Mouse (Mus musculus): ENCODE measurements around the gene Snx32.

Gene Snx32

DNA sequence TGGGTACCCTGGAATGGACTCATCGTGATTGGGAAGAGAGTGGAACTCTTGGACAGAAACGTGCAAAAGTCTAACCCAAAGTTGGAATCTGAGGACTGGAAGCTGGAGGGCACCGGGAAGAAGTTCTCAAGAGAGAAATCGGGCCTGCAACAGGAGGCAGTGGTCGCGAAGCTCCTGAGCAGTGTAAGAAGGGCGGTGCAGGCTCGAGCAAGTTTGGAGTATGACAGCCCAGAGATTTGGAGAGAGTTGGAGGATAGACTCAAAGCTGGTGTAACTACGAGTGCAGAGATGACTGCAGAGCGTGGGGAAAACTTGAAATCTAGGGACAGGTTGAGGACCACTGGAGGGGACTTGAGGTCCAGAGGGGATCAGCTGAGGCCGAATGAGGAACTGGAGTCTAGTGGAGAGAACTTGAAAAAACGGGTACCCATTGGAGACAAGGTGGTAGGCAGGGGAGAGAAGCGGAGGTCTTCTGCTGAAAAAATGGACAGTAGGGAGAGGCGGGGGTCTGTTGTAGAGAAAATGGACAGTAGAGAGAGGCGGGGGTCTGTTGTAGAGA lies 815 bp upstream of the Snx32 start:
- DNase-seq: no peak

DNA sequence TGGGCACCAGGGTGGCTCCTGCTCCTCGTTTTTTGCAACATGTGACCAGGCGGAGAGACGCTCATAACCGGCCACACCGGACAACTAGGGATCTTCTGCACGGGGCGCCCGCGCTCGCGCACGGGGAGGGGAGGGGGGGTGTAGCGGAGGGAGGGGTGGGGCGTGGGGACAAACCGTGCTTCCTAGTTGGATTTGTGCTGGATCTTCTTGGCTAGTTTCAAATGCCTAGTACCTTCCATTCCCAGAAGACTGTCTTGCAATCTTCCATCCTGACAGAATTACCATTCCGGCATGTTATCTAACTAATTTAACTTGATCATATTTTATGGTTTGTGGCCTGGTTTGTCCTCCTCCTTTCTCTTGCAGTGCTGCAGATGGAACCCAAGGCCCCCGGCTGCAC lies 6.7 kb downstream of the Snx32 start, which contains the start of gene 1700020D05Rik:
1700020D05Rik (minus strand) TSS at position 101 of the 400 bp plus-strand sequence.
- DNase-seq: no peak

DNA sequence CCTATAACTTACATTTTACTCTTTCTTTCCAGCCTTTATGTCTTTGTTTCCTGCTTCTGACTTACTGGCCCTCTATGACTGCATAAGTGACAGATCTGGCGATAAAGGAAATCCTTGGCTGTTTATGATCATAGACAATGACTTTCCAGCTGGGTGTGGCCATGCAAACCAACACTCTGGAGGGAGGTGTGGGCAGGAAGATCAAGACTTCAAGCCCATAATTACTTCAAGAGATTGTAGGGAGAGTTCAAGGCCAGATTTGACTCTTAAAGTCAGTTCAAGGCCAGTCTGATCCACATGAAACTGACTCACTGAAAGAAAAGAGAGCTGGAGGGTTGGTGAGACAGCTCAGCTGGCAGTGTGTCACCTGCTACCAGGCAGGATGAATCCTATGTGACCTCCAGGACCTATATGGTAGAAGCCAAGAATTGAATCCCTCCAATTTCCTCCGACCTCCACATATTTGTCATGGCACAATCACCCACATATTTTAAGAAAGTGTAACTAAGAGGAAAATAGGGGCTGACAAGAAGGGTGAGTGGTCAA lies 9.9 kb downstream of the Snx32 start:
- DNase-seq: no peak

DNA sequence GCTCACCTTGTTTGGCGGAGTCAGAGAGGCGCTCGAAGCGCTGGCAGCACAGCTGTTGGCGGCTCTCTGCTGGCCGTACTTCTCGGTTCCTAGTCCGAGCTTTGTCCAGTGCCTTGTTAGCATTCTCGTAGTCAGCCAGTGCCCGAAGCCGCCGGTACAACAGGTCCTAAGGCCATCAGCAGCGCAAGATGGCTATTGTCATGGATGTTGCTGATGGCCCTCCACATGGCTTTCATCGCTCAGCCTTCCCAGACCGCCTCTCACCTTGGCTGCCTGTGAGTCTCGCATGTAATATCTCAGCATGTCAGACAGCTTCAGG lies 14.3 kb downstream of the Snx32 start:
- DNase-seq: no peak

DNA sequence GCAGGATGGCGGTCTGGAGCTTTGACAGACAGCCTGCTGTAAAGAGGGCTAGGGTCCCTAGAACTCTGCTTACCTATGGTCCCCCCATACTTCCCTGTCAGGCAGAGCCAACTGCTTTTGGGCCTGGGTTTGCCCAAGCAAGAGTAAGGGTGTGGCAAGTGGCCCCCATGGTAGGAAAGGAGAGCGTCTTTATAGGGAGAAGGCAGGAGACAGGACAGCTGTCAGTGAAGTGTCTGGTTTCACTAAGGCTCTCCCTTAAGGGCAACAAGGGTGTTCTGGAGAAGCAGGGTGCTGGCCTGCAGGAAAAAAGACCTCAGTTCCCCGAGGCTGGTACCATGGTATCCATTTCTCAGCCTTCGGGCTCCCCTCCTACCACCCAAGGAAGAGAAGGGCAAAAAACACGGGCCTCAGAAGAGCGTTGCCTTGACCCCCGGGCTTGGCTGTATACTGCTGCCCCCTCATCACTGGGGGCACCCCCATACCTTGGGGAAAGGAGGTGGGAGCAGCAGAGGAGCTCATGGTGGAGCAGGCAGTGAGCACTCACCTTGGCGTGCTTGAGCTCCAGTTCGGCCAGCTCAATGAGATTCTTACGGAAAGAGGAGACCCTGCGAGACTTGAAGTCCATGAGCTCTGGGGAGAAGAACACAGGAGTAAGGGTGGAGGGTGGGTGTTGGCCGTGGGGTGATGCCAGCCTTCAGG lies 14.8 kb downstream of the Snx32 start:
- no peak for DNase-seq

DNA sequence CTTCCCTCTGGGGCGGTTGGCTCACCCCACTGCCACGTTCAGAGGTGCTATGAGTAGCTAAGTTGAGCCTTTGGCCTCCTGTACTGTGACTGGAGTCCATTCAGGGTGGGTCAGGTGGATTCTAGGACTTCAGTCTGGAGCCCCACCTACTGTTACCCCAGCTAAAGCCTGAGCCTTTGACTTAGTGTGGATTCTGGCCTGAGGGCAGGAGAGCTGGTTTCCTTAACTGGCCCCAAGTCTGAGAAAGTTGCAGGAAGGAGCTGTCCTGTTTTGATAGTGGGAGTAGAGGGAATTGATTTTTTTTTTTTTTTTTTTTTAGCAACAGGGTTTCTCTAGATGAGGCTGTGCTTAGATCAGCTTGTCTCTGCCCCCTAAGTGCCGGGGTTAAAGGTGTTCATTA lies 16.0 kb downstream of the Snx32 start:
- DNase-seq: no peak

DNA sequence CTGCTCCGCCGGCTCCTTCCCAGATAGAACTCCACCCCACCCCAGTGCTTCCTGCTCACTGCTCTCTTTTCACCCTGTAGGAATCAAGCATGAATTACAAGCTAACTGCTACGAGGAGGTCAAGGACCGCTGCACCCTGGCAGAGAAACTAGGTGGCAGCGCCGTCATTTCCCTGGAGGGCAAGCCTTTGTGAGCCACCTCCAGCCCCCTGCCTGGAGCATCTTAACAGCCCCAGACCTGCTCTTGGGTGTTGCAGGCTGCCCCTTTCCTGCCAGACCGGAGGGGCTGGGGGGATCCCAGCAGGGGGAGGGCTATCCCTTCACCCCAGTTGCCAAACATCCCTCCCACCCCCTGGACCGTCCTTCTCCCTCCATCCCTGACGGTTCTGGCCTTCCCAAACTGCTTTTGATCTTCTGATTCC lies 17.0 kb downstream of the Snx32 start:
- peak in 1 of 2 experiments; percentile 65 for DNase-seq

DNA sequence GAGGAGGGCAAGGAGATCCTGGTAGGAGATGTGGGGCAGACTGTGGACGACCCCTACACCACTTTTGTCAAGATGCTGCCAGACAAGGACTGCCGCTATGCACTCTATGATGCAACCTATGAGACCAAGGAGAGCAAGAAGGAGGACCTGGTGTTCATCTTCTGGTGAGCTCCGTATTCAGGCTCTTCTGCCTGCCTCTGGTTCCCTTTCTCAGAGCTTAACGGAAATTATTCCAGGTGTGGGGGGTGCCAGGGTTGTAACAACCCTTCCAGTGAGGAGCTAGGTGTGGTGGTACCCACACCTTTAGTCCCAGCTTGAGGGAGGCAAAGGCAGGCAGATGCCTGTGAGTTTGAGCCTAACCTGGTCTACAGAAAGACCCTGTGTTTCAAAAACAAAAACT lies 17.7 kb downstream of the Snx32 start:
- DNase-seq: no peak

DNA sequence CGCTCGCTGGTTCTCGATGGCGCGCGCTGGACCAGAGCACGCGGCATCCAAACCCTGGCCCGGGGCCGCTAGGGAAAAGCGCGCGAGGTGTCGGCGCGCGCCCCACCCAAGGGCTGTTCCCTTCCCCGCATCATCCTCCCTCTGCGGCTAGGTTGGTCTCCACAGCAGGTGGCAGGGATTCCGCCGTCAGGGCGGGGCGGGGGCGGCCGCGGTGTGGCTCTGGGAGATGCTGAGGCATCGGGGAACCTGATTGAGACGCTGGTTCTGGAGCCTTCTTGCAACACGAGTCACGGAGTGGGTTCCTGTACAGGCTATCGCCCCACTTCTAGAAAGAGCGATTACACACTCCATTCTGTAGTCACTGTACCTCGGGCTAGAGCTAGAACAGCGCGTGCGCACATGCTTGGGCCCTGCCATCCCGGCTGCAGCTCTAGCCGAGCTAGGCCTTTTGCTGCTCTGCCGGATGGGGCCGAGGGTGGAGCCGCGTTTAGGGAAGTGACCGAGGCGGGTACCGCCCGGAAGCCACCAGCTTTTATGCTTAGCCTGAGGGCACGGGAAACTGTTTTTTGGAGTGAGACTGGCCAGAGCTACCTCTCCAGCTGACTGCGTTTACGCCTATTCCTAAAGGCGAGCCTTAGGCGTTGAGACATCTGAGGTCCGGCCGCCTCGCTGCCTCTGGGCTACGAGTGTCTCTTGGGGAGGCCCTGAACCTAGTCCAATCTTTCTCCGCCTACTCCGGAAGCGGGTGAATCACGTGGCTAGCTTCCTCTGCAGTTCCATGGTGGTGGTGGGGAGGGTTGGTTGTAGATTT lies 19.2 kb downstream of the Snx32 start:
- peak; percentile 87 to 92 for DNase-seq

DNA sequence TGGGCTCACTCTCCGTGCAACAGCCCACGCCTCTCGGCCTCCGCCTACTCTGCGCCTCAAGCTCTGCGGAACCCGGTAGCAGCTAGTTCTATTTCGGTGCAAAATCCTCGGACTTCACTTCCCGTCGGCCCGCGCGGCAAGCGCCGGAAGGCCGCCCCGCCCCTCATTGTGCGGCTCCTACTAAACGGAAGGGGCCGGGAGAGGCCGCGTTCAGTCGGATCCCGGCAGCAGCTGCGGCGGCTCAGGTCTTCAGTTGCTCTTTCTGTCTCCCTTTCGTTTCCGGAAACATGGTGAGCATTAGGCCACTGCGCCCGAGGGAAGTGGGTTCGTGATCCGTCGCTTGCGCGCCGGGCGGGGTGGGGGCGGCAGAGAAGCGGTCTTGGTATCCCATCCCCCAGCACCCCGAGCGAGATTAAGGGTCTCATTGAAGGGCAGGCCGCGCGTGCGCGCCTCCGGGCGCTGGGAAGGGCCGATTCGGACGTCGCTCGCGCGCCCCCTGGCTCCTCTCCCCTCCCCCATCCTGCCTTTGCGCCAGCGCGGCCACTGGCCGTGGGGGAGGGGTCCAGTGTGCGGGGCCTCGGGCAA lies 19.9 kb downstream of the Snx32 start, which contains the start of gene Cfl1:
Cfl1 (plus strand) TSS at position 143 of the 585 bp plus-strand sequence.
- peak; percentile 95 to 97 for DNase-seq

DNA sequence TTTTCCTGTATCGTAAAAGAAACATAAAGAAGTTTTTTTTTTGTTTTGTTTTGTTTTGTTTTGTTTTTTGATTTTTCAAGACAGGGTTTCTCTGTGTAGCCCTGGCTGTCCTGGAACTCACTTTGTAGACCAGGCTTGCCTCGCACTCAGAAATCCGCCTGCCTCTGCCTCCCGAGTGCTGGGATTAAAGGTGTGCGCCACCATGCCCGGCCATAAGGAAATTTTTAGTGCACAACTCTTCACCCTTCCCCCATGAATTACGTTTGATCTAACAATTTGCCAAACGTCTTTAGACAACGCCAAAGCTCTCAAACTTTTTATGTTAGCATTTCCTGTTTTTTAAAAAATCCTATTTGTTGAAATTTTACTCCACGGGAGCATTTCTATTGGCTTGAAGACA lies 20.6 kb downstream of the Snx32 start:
- peak in 1 of 2 experiments; percentile 19 for DNase-seq

DNA sequence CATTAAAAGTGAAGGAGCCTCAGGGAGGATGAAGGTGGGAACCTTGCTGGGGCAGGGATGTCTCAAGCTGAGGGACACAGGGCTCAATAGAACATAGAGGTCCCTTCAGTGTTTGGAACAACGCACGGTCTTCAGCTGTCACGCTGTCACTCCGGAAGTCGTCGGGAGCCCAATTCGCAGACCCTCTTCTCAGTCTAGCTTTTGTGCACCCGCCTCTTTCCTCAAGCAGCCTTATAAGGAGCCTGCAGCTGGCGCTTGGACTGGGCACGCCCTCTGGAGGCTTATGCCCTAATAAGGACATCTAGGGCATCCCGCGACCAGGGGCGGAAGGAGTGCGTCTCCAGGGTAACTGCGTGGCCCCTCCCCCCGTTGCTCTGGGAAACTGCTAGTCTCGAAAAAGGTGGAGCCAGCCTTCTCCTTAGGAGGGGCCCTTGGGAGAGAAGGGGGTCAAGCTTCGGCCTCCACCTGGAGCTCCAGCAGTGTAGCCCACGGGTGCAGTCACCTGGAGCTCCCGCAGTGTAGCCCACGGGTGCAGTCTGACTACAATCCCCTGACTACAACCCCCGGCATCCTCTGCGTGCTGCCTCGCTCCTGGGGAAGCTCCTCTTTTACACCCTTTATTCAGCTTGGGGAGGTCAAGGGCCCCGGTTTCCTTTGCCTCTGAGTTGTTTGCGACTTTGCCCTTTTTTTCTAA lies 21.3 kb downstream of the Snx32 start:
- peak; percentile 98 to 99 for DNase-seq

DNA sequence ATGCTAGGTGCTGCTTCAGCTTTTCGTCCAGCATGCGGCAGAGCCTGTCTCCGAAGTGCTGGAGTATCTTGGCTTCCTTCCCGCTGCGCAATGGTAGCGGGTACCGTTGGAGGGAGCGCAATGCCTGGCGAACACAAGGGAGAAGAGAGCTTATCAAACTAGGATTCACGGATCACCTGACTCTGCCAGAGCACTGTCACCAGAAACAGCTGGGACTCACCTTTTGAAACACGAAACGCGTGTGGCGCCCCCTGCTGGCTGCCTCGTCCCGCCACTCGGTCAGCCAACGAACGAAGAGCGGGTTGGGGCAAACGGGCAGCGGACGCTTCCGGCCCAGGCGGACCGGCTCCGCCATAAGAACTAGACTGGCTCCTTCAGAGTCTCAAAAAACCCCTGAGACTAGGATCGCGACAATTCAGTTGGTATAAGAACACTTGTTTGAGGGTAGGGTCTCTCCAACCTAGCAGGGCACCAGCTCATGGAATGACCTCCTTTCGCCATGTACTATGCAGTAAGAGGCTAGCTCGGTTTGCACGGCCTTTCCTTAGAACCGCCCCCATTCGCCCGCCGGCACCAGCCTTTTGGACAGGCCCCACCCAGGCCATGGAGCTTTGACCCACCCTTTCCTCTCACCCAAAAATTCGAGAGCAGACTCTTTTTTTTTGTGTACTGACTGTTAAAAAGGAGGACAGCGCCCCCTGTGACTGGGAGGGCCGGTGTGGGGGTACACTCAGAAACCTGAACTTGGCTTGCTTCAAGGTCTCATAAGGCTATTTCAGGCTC lies 22.4 kb downstream of the Snx32 start, which contains the start of gene Mus81:
Mus81 (minus strand) TSS at position 635 of the 783 bp plus-strand sequence.
- peak; percentile 98 to 99 for DNase-seq

DNA sequence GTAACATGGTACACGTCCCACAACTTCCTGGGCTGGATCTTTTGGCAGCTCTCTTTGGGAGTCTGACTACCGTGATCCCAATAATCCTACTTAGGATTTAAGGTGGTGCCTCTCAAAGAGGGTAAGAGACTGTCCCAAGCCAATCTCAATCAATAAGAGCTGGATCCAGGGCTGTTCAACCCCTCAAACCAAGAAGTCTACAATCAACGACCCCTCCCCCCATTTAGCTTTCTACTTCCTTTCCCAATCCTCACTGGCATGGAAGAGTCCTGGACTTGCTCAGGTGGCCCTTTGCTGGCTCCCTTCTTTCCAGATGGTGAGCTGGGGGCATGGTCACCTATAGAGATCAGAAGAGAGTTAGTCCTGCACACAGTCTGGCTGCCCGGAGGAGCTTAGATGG lies 23.6 kb downstream of the Snx32 start:
- DNase-seq: no peak

DNA sequence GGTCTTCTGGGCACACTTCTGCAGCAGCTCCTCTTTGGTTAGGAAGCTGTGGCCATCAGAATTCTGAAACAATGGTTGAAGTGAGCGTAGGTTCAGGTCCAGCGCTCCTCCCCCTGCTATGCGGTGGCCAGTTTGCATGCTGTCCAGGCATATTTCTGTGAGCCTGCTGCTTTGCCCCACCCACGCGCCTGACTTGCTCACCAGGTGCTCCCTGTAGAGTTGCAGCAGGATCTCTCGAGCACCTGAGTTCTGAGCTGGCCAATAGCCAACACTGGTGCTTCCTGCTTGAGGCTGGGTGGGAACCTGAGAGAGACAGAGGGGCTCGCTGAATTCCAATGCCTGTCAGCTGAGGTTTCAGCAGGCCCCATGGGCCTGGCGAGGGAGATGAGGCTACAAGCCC lies 24.1 kb downstream of the Snx32 start:
- peak in 1 of 2 experiments; percentile 46 for DNase-seq

DNA sequence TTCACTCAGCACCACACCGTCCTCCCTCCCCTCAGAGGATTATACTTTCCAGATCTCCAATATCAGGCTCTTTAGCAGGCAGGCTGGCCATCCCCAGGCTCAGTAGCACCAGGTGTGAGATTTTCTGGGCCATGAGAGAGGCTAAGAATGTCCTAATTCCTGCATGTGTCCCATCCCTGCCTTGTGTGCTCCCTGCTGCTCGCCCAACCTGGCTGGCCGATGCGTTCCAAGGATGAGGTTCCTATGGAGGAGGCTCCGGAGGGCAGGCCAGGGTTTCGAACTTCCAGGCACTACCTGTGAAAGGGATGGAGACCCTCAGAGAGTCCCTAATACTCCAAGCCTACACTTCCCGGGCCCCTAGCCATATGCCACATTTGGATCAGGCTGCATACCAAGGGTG lies 24.5 kb downstream of the Snx32 start:
- DNase-seq: peak in 1 of 2 experiments; percentile 6

DNA sequence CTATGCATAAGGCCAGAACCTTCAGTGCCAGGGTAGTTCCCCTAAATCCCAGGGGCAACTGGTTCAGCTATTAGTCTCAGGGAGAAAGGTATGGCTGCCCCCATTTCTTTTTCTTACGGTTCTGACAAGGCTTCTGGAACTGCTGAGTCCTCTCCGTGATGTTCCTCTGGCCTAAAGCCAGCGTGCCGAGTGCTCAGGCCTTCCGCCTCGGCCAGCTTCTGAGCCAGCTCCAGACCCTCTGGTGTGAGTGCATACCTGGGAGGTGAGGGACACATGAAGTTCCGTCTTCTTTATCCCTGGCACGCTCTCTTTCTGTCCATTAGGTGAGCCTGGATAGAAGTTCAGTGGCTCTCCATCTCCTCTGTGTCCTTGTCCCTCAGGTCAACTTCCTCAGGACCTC lies 25.0 kb downstream of the Snx32 start:
- DNase-seq: peak in 1 of 2 experiments; percentile 8

DNA sequence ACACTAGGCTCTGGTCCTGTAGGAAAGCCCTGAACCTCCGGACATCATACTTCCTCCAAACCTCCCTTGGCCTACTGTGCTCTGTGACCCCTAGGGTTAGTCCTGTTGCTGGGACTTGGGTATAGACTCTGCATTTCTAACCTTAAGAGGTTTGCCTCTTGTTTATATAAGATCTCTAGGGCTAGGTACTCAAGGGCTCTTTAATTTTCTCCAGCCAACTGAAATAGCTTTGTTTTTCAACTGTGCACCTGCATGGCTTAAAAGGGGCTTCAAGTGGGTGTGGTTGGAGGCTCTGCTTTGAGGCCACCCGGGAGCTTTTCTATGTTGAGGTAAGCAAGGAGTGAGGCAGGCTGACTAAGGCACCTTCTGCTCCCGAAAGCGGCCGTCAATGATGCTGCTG lies 25.8 kb downstream of the Snx32 start:
- no peak for DNase-seq

DNA sequence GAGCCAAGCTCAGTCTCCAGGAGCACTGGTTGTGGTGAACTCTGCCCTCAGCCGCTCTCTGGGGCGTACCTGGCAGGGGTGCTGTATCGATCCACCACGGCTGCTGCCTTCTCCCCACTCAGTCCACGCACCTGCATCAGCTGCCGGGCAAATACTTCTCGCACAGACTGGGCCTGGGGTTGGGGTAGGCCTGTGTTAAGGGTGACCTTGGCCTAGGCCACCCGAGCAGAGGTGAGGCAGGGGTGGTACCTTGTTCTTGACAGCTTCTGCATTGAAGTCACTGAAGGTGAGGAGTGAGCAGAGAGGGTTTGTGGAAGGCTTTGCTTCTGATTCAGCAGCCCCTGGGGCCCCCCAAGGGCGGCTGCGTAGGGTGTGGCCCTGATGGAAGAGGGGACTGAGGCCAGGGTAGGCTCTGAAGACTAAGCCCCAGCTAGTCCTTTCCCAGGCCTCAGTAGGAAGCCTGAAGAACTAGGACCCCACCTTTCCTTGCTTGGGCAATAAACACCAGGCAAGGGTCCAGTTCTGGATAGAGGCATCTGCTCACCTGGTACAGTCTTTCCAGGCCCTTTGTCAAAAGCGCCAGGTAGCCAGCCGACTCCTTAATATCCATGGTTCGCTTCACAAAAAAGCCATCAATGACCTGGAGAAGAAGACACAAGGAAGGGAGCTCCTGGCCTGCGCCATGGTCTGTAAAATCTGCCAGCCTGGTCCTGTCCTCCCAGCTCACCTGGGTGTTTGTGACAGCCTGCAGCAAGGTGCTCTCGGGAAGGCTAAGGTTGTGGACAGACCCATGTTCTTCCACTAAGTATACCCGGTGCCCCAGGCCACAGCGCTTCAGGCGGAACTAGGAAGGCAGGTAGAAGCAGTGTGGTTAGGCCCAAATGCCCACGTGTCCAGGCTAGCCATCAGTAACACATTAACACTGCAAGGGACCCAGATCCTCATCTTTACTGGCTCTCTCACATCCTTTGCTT lies 26.7 kb downstream of the Snx32 start:
- DNase-seq: peak; percentile 2 to 12

DNA sequence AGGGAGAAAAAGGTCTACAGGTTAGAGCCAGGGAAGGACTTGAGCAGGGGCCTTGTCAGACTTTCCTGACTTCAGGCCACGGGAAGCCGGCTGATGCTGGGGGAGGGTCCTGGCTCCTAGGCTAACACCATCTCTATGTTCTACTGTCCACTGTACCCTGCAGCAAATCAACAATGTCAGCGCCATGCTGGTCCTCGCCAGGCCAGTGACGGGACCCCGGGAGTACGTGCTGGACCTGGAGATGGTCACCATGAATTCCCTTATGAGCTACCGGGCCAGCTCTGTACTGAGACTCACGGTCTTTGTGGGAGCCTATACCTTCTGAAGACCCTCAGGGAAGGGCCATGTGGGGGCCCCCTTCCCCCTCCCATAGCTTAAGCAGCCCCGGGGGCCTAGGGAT lies 28.9 kb downstream of the Snx32 start:
- no peak for DNase-seq
